9 mouse cellular contexts compared by ENCODE assay signal in the genomic region with DNA sequence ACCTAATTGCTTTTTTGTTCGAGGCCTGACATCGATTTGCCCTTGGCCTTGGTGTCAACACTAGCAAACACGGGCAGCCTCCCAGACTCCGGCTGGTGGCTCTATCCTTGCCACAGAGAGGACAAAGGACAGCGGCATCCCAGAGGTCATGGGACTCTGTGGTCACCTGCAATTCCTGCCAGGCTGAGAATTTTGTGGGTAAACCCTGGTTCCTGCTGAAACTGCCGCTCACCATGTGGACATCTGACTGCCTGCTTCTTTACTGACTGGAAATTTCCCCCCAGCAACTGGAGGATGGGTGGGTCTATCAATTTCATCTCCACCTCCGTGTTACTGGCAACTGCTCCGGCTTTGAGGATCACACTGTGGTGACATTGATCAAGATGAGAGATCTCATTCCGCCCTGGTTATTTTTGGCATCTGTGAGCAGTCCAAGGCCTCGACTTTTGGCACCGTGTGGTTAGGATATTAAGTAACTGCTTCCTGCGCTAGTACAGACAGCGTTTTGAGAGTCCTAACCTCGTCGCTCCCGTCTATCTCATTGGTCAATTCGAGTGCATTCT.
DNase-seq lines count a peak whose midpoint lies in the region; ATAC-seq lines count a peak whose summit lies in the region.
"Had no signal": no experiment of that assay in that cellular context is flagged by ENCODE, and none has a peak within 500 bp of the region (broad histone marks: within the 10 kb centered on the region; RNA-seq: fewer than 3 reads in every experiment).

No protein-coding gene starts in this region.

- ATAC-seq in CD4-positive, CD25-positive, alpha-beta regulatory T cell, adult 4 months, result no peak

- DNase-seq in layer of hippocampus, adult 9-11 months, result peak; percentile 39
- DNase-seq in layer of hippocampus, postnatal 14 days (ENCODE audit: low spot score in 2 of 2), result no peak
- DNase-seq in brain, adult 2 months (ENCODE audit: low read depth, low spot score), result peak; percentile 53
- peak; percentile 64 to 67 for DNase-seq in heart, postnatal 10 days
- peak; percentile 35 to 38 for DNase-seq in lung, postnatal 4 days
- DNase-seq in right cerebral cortex, postnatal 4 days, result no peak
- DNase-seq in spleen, postnatal 4 days (ENCODE audit: low spot score in 2 of 2), result no peak
- DNase-seq: lung, embryonic 14.5 days had no signal

- intact Hi-C loops in heart, postnatal 10 days (cut with DNase I), result no loop called here

Comparison
In these comparisons a context has a peak if more than half of its experiments do, and no peak if none do; other contexts are left out.
1. DNase-seq: peak in layer of hippocampus, adult 9-11 months (single experiment), brain, adult 2 months (single experiment), heart, postnatal 10 days (2 of 2) and lung, postnatal 4 days (2 of 2); none in layer of hippocampus, postnatal 14 days (0 of 2), right cerebral cortex, postnatal 4 days (single experiment) and spleen, postnatal 4 days (0 of 2).